Mouse (Mus musculus): ENCODE data around the gene Smad5.

GRCm38 (mm10) chr13:56664256-56665170 lies 38.3 kb upstream of the Smad5 start:
- TF ChIP-seq POLR2A (IDR thresholded peaks at IDR 0.05; ENCODE audit: borderline replicate concordance, extremely low read depth, low read depth, low read length) (no peak), CTCF (IDR thresholded peaks at IDR 0.05; ENCODE audit: insufficient read depth, low read length) (no peak)

Measured in lung, adult 2 months (tissue).